Mouse (Mus musculus) ES-Bruce4 (cell line): ENCODE measurements around the gene Cep63.

Source experiments
- CTCF ChIP-seq: IDR thresholded peaks from one replicate; pipeline ENCODE4 v1.8.1; 2011; ENCODE audit warnings: low read depth, low read length
- EP300 ChIP-seq: IDR thresholded peaks from 2 replicates; pipeline ENCODE4 v1.6.1; 2011; ENCODE audit warnings: low read depth, low read length; ENCODE audit not compliant: insufficient read depth
- POLR2A ChIP-seq: IDR thresholded peaks from one replicate; pipeline ENCODE4 v1.8.1; 2011; ENCODE audit warnings: low read length; ENCODE audit not compliant: insufficient read depth

GRCm38 (mm10) chr9:102595662-102596436 lies 30.5 kb downstream of the Cep63 start:
- TF ChIP-seq EP300, result no peak
- TF ChIP-seq CTCF, result no peak
- TF ChIP-seq POLR2A, result no peak
